Mouse (Mus musculus): ENCODE data around the gene Rbbp6.

Gene Rbbp6

DNA sequence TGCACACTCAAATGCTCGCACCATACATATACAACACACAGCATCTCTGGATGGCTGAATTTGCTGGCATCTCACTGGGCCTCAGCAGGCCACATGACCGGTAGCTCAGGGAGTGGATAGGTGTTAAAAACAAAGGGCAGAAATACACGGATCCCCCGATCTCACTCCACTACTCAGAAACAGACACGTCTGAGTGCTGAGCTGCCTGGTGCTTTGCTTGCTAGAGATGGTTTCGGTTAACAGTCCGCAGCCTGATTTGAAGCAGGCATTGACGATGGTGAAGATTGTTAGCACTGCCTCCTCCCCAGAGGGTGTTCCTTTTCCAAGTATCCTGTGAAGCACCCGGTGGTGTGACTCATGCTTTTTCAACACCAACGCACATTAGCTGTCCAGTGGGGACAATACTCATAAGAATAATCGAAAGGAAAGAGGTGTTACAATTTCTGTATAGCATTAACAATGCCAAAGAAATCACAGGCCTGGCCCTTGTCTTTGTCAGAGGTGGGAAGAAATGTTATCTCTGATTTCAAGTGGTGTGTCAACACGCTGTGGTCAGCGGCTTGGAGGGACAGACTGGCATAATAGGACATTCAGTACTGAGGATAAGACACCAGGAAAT is 81.1 kb downstream of the Rbbp6 start:
- no peak for DNase-seq (ENCODE audit: low spot score in 2 of 2)

All from spleen, postnatal 14 days (tissue).